Mouse (Mus musculus): ENCODE measurements at regions not wholly inside any gene's neighbourhood (a gene's known extent, or its start where the extent isn't known, plus 50 kb on each side); places are given as distances from the start of the nearest gene placed in this dataset.

DNA sequence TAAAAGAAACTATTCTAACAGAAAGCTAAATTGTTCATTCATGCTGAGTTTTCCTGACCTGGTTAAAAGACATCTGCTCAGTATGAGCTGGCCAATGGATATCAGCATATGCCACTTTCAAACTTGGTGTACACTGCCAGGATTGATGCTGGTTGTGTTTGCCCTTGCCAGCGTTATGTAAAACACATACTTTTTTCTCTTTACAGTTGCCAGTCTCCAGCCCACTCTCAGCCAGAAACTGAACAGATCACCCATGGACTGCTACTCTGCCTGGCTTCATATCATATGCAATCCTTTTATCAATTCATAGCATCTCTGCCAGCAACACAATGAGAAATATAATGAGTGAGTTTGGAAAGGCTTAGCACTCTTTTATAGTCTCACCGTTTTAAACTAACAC lies 940.7 kb upstream of the Epha6 start:
- DNase-seq (ENCODE audit: low spot score in 2 of 2) = peak in 1 of 2 experiments; percentile 4
- no peak for TF ChIP-seq CTCF (conservative IDR thresholded peaks at IDR 0.05)
- Histone ChIP-seq H3K27ac (no peak overlapping the region), H3K4me3 (no peak overlapping the region)

DNA sequence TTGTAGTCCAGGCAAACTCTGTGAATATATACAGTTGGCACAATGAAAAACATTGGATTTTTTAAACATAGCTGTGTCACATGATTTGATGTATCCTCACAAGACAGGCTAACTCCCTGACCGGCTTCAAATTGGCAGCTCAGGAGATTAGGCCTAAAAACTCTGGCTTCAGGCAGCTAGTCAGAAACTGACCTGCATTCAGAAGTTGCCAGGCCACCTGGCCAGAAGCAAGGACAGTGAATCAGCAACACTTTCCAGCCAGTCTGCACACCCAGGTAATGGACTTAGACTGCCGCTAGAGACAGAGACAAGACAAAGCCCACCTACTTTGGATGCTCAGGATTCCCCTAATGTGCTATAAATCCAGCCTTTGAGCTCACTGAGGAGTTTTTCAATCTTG lies 929.4 kb upstream of the Epha6 start:
- Histone ChIP-seq H3K27ac (no peak overlapping the region), H3K4me3 (no peak overlapping the region)
- no peak for DNase-seq (ENCODE audit: low spot score in 2 of 2)
- no peak for TF ChIP-seq CTCF (conservative IDR thresholded peaks at IDR 0.05)

Data from layer of hippocampus, adult 2 months (tissue).